Mouse (Mus musculus) lung, postnatal 14 days (tissue): Measurements from ENCODE around the gene Med14.

ENCODE experiments used
- DNase-seq: peaks from one replicate; pipeline ENCODE4 v3.0.0; 2021

The Med14 gene

GRCm38 (mm10) chrX:12761626-12762333, at the start of gene Med14:
TSS of gene Med14 (minus strand) at chrX:12762073.
- peak; percentile 86 for DNase-seq

- no peak for DNase-seq
These were observed 38.7 kb upstream of the Med14 start for GRCm38 (mm10) chrX:12800559-12800958.

GRCm38 (mm10) chrX:12794842-12795241, 33.0 kb upstream of the Med14 start:
- peak; percentile 34 for DNase-seq

- no peak for DNase-seq
These were observed 29.9 kb upstream of the Med14 start for GRCm38 (mm10) chrX:12791674-12792340.

- DNase-seq = no peak
These were observed 11.4 kb upstream of the Med14 start for GRCm38 (mm10) chrX:12773236-12773635.

- DNase-seq = peak; percentile 35
These were observed 9.7 kb upstream of the Med14 start for GRCm38 (mm10) chrX:12771561-12771960.

- DNase-seq = no peak
These were observed 6.7 kb upstream of the Med14 start for GRCm38 (mm10) chrX:12768571-12768970.

- no peak for DNase-seq
These were observed 5.1 kb upstream of the Med14 start for GRCm38 (mm10) chrX:12766846-12767564.

- DNase-seq = no peak
These were observed 1.4 kb upstream of the Med14 start for GRCm38 (mm10) chrX:12763127-12763834.

GRCm38 (mm10) chrX:12762334-12763126, 657 bp upstream of the Med14 start:
- no peak for DNase-seq

GRCm38 (mm10) chrX:12761259-12761625, 631 bp downstream of the Med14 start:
- no peak for DNase-seq

GRCm38 (mm10) chrX:12760501-12760900, 1.4 kb downstream of the Med14 start:
- no peak for DNase-seq

- no peak for DNase-seq
These were observed 2.2 kb downstream of the Med14 start for GRCm38 (mm10) chrX:12759625-12760024.

GRCm38 (mm10) chrX:12747886-12748285, 14.0 kb downstream of the Med14 start:
- DNase-seq = no peak

GRCm38 (mm10) chrX:12746729-12747128, 15.1 kb downstream of the Med14 start:
- no peak for DNase-seq

GRCm38 (mm10) chrX:12740396-12740795, 21.5 kb downstream of the Med14 start:
- no peak for DNase-seq

GRCm38 (mm10) chrX:12716036-12716435, 45.8 kb downstream of the Med14 start:
- no peak for DNase-seq

GRCm38 (mm10) chrX:12713796-12714195, 48.1 kb downstream of the Med14 start:
- no peak for DNase-seq

GRCm38 (mm10) chrX:12686910-12687309, 75.0 kb downstream of the Med14 start:
- DNase-seq = peak; percentile 12

- DNase-seq = no peak
These were observed 75.8 kb downstream of the Med14 start for GRCm38 (mm10) chrX:12686071-12686470.

- peak; percentile 76 for DNase-seq
These were observed 84.5 kb downstream of the Med14 start for GRCm38 (mm10) chrX:12677396-12677795.

- peak; percentile 85 for DNase-seq
These were observed 88.7 kb downstream of the Med14 start, which contains the start of gene 1810030O07Rik for GRCm38 (mm10) chrX:12673054-12673775. TSS of gene 1810030O07Rik (minus strand) at chrX:12673668.
